Mouse (Mus musculus) limb, embryonic 11.5 days (tissue): ENCODE data around the gene Ifnk. TPM values are rescaled to one million over a fixed set of nuclear protein-coding genes. Genes with fewer than 3 reads are reported as not detected.

Experiments
- ATAC-seq: fragments of 200-750 bp; cut with Nextera tagmentation; 2 replicates; pipeline ENCODE4 v1.8.0; 2017; ENCODE audit warnings: low read depth; ENCODE audit not compliant: insufficient number of reproducible peaks, low FRiP score, low TSS enrichment
- DNase-seq: peaks from one replicate; pipeline ENCODE4 v3.0.0-alpha.2; 2015; ENCODE audit warnings: low spot score
- H3K27ac ChIP-seq: fragments of 300-500 bp; sonication (generic); replicated peaks from 2 replicates; pipeline ENCODE4 v1.5.1; 2014; ENCODE audit warnings: low read depth, mild to moderate bottlenecking, low read length
- H3K27me3 ChIP-seq: fragments of 300-500 bp; sonication (generic); 2 replicates; pipeline ENCODE4 v1.6.1; 2014; ENCODE audit warnings: mild to moderate bottlenecking, low read length, mixed read lengths; ENCODE audit not compliant: control insufficient read depth, insufficient read depth
- H3K36me3 ChIP-seq: fragments of 300-500 bp; sonication (generic); 2 replicates; pipeline ENCODE4 v1.6.1; 2014; ENCODE audit warnings: mild to moderate bottlenecking, low read length, moderate library complexity, mixed read lengths; ENCODE audit not compliant: control insufficient read depth, insufficient read depth
- H3K4me1 ChIP-seq: fragments of 300-500 bp; sonication (generic); 2 replicates; pipeline ENCODE4 v1.6.1; 2014; ENCODE audit warnings: low read length, mixed read lengths; ENCODE audit not compliant: control insufficient read depth, insufficient read depth
- H3K4me2 ChIP-seq: fragments of 300-500 bp; sonication (generic); 2 replicates; pipeline ENCODE4 v1.6.1; 2014; ENCODE audit warnings: low read depth, mild to moderate bottlenecking, moderate library complexity; ENCODE audit not compliant: severe bottlenecking
- H3K4me3 ChIP-seq: fragments of 300-500 bp; sonication (generic); 2 replicates; pipeline ENCODE4 v1.5.1; 2014; ENCODE audit warnings: low read depth, low read length
- H3K9ac ChIP-seq: fragments of 300-500 bp; sonication (generic); 2 replicates; pipeline ENCODE4 v1.6.1; 2014; ENCODE audit warnings: mild to moderate bottlenecking, low read length
- H3K9me3 ChIP-seq: fragments of 300-500 bp; sonication (generic); 2 replicates; pipeline ENCODE4 v1.6.1; 2016; ENCODE audit warnings: low read length; ENCODE audit not compliant: control insufficient read depth
- WGBS: fragments of 180-500 bp; shearing (Covaris S2); extraction: QIAGEN DNeasy Blood & Tissue Kit; methylation state at CpG from one replicate; pipeline ENCODE4 v1.1.7; 2014; 5-methylcytosine and 5-hydroxymethylcytosine counted together
- polyA plus RNA-seq: library from polyadenylated mRNA; unstranded; fragments of >200 nt; fragmentation: Nextera tagmentation; extraction: Ambion mirVana; gene quantifications from 2 replicates; pipeline ENCODE4 v1.2.1, GENCODE M21; 2014

Ifnk gene
- polyA plus RNA-seq, 1 experiment from 2014 or later = not detected

- no peak overlapping the region for H3K9ac ChIP-seq
- H3K36me3 ChIP-seq = no peaks in the 10 kb centered on the region
- H3K27ac ChIP-seq = no peak overlapping the region
- no peaks in the 10 kb centered on the region for H3K9me3 ChIP-seq
- ATAC-seq = no peak
- no peak overlapping the region for H3K4me2 ChIP-seq
- 47% methylated on average over 3 of the region's 4 CpGs for WGBS
- H3K27me3 ChIP-seq = no peaks in the 10 kb centered on the region
- H3K4me1 ChIP-seq = peaks cover 12% of the 10 kb centered on the region; the same call in 1 of the 2 replicates
- no peak for DNase-seq
- no peak overlapping the region for H3K4me3 ChIP-seq
Observed at GRCm38 (mm10) chr4:35120159-35120558, 31.7 kb upstream of the Ifnk start.

GRCm38 (mm10) chr4:35120575-35120974, 31.3 kb upstream of the Ifnk start:
- no peak overlapping the region for H3K4me3 ChIP-seq
- DNase-seq (no peak), ATAC-seq (no peak)
- 75% methylated on average over 8 of the region's 8 CpGs for WGBS
- H3K4me1 ChIP-seq = peaks cover 14% of the 10 kb centered on the region; the same call in 1 of the 2 replicates
- H3K9ac ChIP-seq = no peak overlapping the region
- no peak overlapping the region for H3K27ac ChIP-seq
- H3K36me3 ChIP-seq = no peaks in the 10 kb centered on the region
- H3K9me3 ChIP-seq = no peaks in the 10 kb centered on the region
- H3K27me3 ChIP-seq = no peaks in the 10 kb centered on the region
- H3K4me2 ChIP-seq = no peak overlapping the region

GRCm38 (mm10) chr4:35121060-35121459, 30.8 kb upstream of the Ifnk start:
- ATAC-seq = no peak
- H3K9ac ChIP-seq = no peak overlapping the region
- H3K4me2 ChIP-seq = no peak overlapping the region
- 30% methylated on average over 12 of the region's 12 CpGs for WGBS
- peaks cover 14% of the 10 kb centered on the region; the same call in 1 of the 2 replicates for H3K4me1 ChIP-seq
- H3K4me3 ChIP-seq = no peak overlapping the region
- no peaks in the 10 kb centered on the region for H3K36me3 ChIP-seq
- H3K9me3 ChIP-seq = no peaks in the 10 kb centered on the region
- peak; percentile 52 for DNase-seq
- no peak overlapping the region for H3K27ac ChIP-seq
- H3K27me3 ChIP-seq = no peaks in the 10 kb centered on the region

- no peak overlapping the region for H3K9ac ChIP-seq
- H3K36me3 ChIP-seq = no peaks in the 10 kb centered on the region
- WGBS = 49% methylated on average over 5 of the region's 5 CpGs
- no peaks in the 10 kb centered on the region for H3K27me3 ChIP-seq
- H3K4me1 ChIP-seq = peaks cover 14% of the 10 kb centered on the region; the same call in 1 of the 2 replicates
- H3K4me3 ChIP-seq = no peak overlapping the region
- H3K27ac ChIP-seq = no peak overlapping the region
- H3K4me2 ChIP-seq = no peak overlapping the region
- ATAC-seq (no peak), DNase-seq (no peak)
- H3K9me3 ChIP-seq = no peaks in the 10 kb centered on the region
Observed at GRCm38 (mm10) chr4:35123087-35123486, 28.8 kb upstream of the Ifnk start.

- peaks cover 14% of the 10 kb centered on the region; the same call in 1 of the 2 replicates for H3K4me1 ChIP-seq
- H3K4me2 ChIP-seq = no peak overlapping the region
- 90% methylated on average over 11 of the region's 11 CpGs for WGBS
- no peaks in the 10 kb centered on the region for H3K27me3 ChIP-seq
- no peak overlapping the region for H3K9ac ChIP-seq
- H3K27ac ChIP-seq = no peak overlapping the region
- no peaks in the 10 kb centered on the region for H3K9me3 ChIP-seq
- H3K36me3 ChIP-seq = no peaks in the 10 kb centered on the region
- DNase-seq = no peak
- H3K4me3 ChIP-seq = no peak overlapping the region
- ATAC-seq = no peak
Observed at GRCm38 (mm10) chr4:35124027-35124426, 27.8 kb upstream of the Ifnk start.

GRCm38 (mm10) chr4:35125299-35125777, 26.5 kb upstream of the Ifnk start:
- Histone ChIP-seq H3K27me3 (no peaks in the 10 kb centered on the region), H3K27ac (no peak overlapping the region), H3K36me3 (no peaks in the 10 kb centered on the region), H3K4me1 (peaks cover 14% of the 10 kb centered on the region; the same call in 1 of the 2 replicates), H3K9ac (no peak overlapping the region), H3K4me2 (no peak overlapping the region), H3K9me3 (no peaks in the 10 kb centered on the region), H3K4me3 (no peak overlapping the region)
- ATAC-seq = no peak
- 8% methylated on average over 6 of the region's 6 CpGs for WGBS
- no peak for DNase-seq

- Histone ChIP-seq H3K4me3 (no peak overlapping the region), H3K27ac (no peak overlapping the region), H3K27me3 (no peaks in the 10 kb centered on the region), H3K4me2 (no peak overlapping the region), H3K36me3 (no peaks in the 10 kb centered on the region), H3K9me3 (no peaks in the 10 kb centered on the region), H3K9ac (no peak overlapping the region), H3K4me1 (0 out of 2 replicates have a peak, but pooled peaks cover 6% of the 10 kb centered on the region)
- no peak for DNase-seq
- no peak for ATAC-seq
- WGBS = 89% methylated on average over 9 of the region's 9 CpGs
Observed at GRCm38 (mm10) chr4:35126776-35127175, 25.1 kb upstream of the Ifnk start.

GRCm38 (mm10) chr4:35127759-35128158, 24.1 kb upstream of the Ifnk start:
- no peak overlapping the region for H3K4me2 ChIP-seq
- DNase-seq = no peak
- H3K36me3 ChIP-seq = no peaks in the 10 kb centered on the region
- no peak overlapping the region for H3K27ac ChIP-seq
- H3K4me1 ChIP-seq = 0 out of 2 replicates have a peak, but pooled peaks cover 4% of the 10 kb centered on the region
- H3K27me3 ChIP-seq = no peaks in the 10 kb centered on the region
- H3K4me3 ChIP-seq = no peak overlapping the region
- 78% methylated on average over 6 of the region's 6 CpGs for WGBS
- ATAC-seq = no peak
- no peaks in the 10 kb centered on the region for H3K9me3 ChIP-seq
- H3K9ac ChIP-seq = no peak overlapping the region

- 65% methylated on average over 6 of the region's 6 CpGs for WGBS
- ATAC-seq (no peak), DNase-seq (no peak)
- no peaks in the 10 kb centered on the region for H3K4me1 ChIP-seq
- no peak overlapping the region for H3K4me2 ChIP-seq
- no peaks in the 10 kb centered on the region for H3K36me3 ChIP-seq
- H3K4me3 ChIP-seq = no peak overlapping the region
- no peaks in the 10 kb centered on the region for H3K9me3 ChIP-seq
- H3K27me3 ChIP-seq = no peaks in the 10 kb centered on the region
- no peak overlapping the region for H3K27ac ChIP-seq
- H3K9ac ChIP-seq = no peak overlapping the region
Observed at GRCm38 (mm10) chr4:35130411-35130948, 21.4 kb upstream of the Ifnk start.
